Mouse (Mus musculus) brain, embryonic 14.5 days (tissue): ENCODE measurements at regions not wholly inside any gene's neighbourhood (a gene's known extent, or its start where the extent isn't known, plus 50 kb on each side); places are given as distances from the start of the nearest gene placed in this dataset.
A peak's percentile ranks its signal among the peaks of the same experiment; 100 is the strongest.

Experiments used
- DNase-seq: peaks from one replicate; pipeline ENCODE4 v3.0.0-alpha.2; 2011; ENCODE audit warnings: low read depth
- CTCF ChIP-seq: fragments of 200-500 bp; IDR thresholded peaks from 2 replicates; pipeline ENCODE4 v1.5.1; 2012; ENCODE audit warnings: inconsistent platforms, mild to moderate bottlenecking, moderate library complexity, borderline replicate concordance; ENCODE audit not compliant: insufficient read depth, insufficient read length; ENCODE audit errors: extremely low read depth
- POLR2A ChIP-seq: fragments of 200-500 bp; IDR thresholded peaks from 2 replicates; pipeline ENCODE4 v1.6.1; 2012; ENCODE audit warnings: mild to moderate bottlenecking, inconsistent platforms, borderline replicate concordance; ENCODE audit not compliant: poor library complexity, insufficient read depth, insufficient read length, severe bottlenecking; ENCODE audit errors: extremely low read depth

- no peak for DNase-seq
- TF ChIP-seq POLR2A (no peak), CTCF (no peak)
These were observed 70.2 kb upstream of the Kctd3 start for GRCm38 (mm10) chr1:189077861-189078260.

GRCm38 (mm10) chr1:189076276-189076675, 68.6 kb upstream of the Kctd3 start:
- no peak for DNase-seq
- TF ChIP-seq POLR2A (no peak), CTCF (no peak)

- TF ChIP-seq POLR2A, result no peak
- TF ChIP-seq CTCF, result no peak
- DNase-seq, result no peak
These were observed 68.0 kb upstream of the Kctd3 start for GRCm38 (mm10) chr1:189075671-189076070.

GRCm38 (mm10) chr1:189072516-189072915, 64.9 kb upstream of the Kctd3 start:
- no peak for DNase-seq
- TF ChIP-seq POLR2A (no peak), CTCF (no peak)

GRCm38 (mm10) chr1:189068204-189068603, 60.6 kb upstream of the Kctd3 start:
- no peak for DNase-seq
- TF ChIP-seq POLR2A (no peak), CTCF (no peak)

- peak; percentile 52 for DNase-seq
- no peak for TF ChIP-seq POLR2A
These were observed 59.7 kb upstream of the Kctd3 start for GRCm38 (mm10) chr1:189067204-189067960.

GRCm38 (mm10) chr1:189066446-189067151, 59.0 kb upstream of the Kctd3 start:
- DNase-seq, result peak; percentile 52
- TF ChIP-seq CTCF (no peak), POLR2A (no peak)

GRCm38 (mm10) chr1:189065152-189065910, 57.7 kb upstream of the Kctd3 start:
- peak; percentile 50 for DNase-seq

GRCm38 (mm10) chr1:189064629-189065028, 57.0 kb upstream of the Kctd3 start:
- DNase-seq, result peak; percentile 62

More at GRCm38 (mm10) chr1:189065152-189065910, 57.7 kb upstream of the Kctd3 start:
- TF ChIP-seq POLR2A (no peak), CTCF (no peak)

GRCm38 (mm10) chr1:189063699-189064098, 56.1 kb upstream of the Kctd3 start:
- peak; percentile 63 for DNase-seq
- TF ChIP-seq POLR2A, result no peak
- TF ChIP-seq CTCF, result no peak

More at GRCm38 (mm10) chr1:189064629-189065028, 57.0 kb upstream of the Kctd3 start:
- no peak for TF ChIP-seq POLR2A
- TF ChIP-seq CTCF, result no peak

GRCm38 (mm10) chr1:189063209-189063608, 55.6 kb upstream of the Kctd3 start:
- no peak for TF ChIP-seq CTCF
- no peak for TF ChIP-seq POLR2A
- DNase-seq, result no peak
